Mouse (Mus musculus) C2C12 (cell line): ENCODE measurements around the gene Slc25a36.

ENCODE experiments used
- CTCF ChIP-seq: IDR thresholded peaks from one replicate; pipeline ENCODE4 v1.5.1; 2011; ENCODE audit not compliant: control insufficient read depth, insufficient read depth, insufficient read length
- USF1 ChIP-seq: IDR thresholded peaks from one replicate; pipeline ENCODE4 v1.6.1; 2011; ENCODE audit warnings: low read depth, mild to moderate bottlenecking, control low read depth, moderate library complexity

GRCm38 (mm10) chr9:97055906-97056305, 55.1 kb downstream of the Slc25a36 start:
- no peak for TF ChIP-seq CTCF
- TF ChIP-seq USF1: no peak
